Mouse (Mus musculus): ENCODE measurements at regions not wholly inside any gene's neighbourhood (a gene's known extent, or its start where the extent isn't known, plus 50 kb on each side); places are given as distances from the start of the nearest gene placed in this dataset.

GRCm38 (mm10) chr6:101777864-101778263 lies 400.2 kb upstream of the Pdzrn3 start:
- Histone ChIP-seq H3K4me1 (replicated peaks; ENCODE audit: insufficient read depth, low read length) (no peaks in the 10 kb centered on the region), H3K4me2 (ENCODE audit: low read length) (no peak overlapping the region), H3K4me3 (replicated peaks; ENCODE audit: low read depth, low read length) (no peak overlapping the region), H3K9ac (ENCODE audit: low read depth, low read length) (no peak overlapping the region), H3K9me3 (replicated peaks; ENCODE audit: low read length) (no peaks in the 10 kb centered on the region), H3K36me3 (ENCODE audit: insufficient read depth, low read length) (no peaks in the 10 kb centered on the region), H3K27ac (no peak overlapping the region), H3K27me3 (ENCODE audit: insufficient read depth, low read length) (no peaks in the 10 kb centered on the region)
- ATAC-seq (replicated peaks; ENCODE audit: low FRiP score, low read depth) (no peak), DNase-seq (ENCODE audit: low spot score) (no peak)
- peak; percentile 19; the same call in 1 of the 2 replicates for TF ChIP-seq CTCF (IDR thresholded peaks at IDR 0.05; ENCODE audit: low read depth)
- WGBS: 97% methylated on average over 3 of the region's 3 CpGs

DNA sequence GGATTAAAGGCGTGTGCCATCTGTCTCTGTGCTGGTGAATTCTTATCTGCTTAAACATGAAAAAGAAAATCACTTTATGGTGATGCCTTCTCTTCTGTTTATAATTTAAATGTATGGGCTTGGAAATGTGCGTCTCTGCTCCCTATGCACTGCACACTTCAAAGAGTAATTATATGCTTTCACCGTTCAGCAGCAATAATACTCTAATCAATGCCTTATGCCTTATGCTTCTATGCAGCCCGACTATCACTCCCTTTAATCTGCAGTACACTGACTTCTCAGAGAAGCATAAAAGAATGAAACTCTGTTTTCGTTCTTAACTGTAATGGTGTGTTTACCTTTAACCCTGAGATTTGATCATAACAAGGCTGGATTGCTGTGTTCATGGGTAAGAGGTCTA lies 395.5 kb upstream of the Pdzrn3 start:
- Histone ChIP-seq H3K4me3 (replicated peaks; ENCODE audit: low read depth, low read length) (no peak overlapping the region), H3K27me3 (ENCODE audit: insufficient read depth, low read length) (no peaks in the 10 kb centered on the region), H3K9me3 (replicated peaks; ENCODE audit: low read length) (no peaks in the 10 kb centered on the region), H3K27ac (no peak overlapping the region), H3K9ac (ENCODE audit: low read depth, low read length) (no peak overlapping the region), H3K36me3 (ENCODE audit: insufficient read depth, low read length) (no peaks in the 10 kb centered on the region), H3K4me2 (ENCODE audit: low read length) (no peak overlapping the region), H3K4me1 (replicated peaks; ENCODE audit: insufficient read depth, low read length) (no peaks in the 10 kb centered on the region)
- no peak for TF ChIP-seq CTCF (IDR thresholded peaks at IDR 0.05; ENCODE audit: low read depth)
- 78% methylated on average over 5 of the region's 5 CpGs for WGBS
- no peak for DNase-seq (ENCODE audit: low spot score)
- no peak for ATAC-seq (replicated peaks; ENCODE audit: low FRiP score, low read depth)

DNA sequence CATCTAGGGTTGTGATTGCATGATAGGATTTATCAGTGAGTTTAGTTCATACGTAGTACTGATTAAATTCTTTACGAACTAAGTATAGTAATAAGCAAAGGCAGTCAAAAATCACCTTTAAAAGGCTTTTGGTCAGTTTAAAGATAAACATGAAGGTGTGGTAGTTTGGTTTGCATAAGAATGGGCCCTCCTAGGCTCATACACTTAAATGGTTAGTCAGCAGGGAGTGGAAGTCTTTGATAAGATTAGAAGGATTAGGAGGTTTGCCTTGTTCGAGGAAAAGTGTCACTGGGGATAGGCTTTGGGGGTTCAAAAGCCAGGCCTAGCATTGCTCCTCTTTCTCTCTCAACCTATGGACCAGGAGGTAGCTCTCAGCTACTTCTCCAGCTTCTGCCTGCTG lies 357.4 kb upstream of the Pdzrn3 start:
- H3K4me3 ChIP-seq (replicated peaks; ENCODE audit: low read depth, low read length): no peak overlapping the region
- no peaks in the 10 kb centered on the region for H3K9me3 ChIP-seq (replicated peaks; ENCODE audit: low read length)
- no peak for TF ChIP-seq CTCF (IDR thresholded peaks at IDR 0.05; ENCODE audit: low read depth)
- H3K9ac ChIP-seq (ENCODE audit: low read depth, low read length): no peak overlapping the region
- H3K4me1 ChIP-seq (replicated peaks; ENCODE audit: insufficient read depth, low read length): no peaks in the 10 kb centered on the region
- H3K36me3 ChIP-seq (ENCODE audit: insufficient read depth, low read length): no peaks in the 10 kb centered on the region
- WGBS: 75% methylated on average over 3 of the region's 3 CpGs
- H3K4me2 ChIP-seq (ENCODE audit: low read length): no peak overlapping the region
- no peak for ATAC-seq (replicated peaks; ENCODE audit: low FRiP score, low read depth)
- DNase-seq (ENCODE audit: low spot score): no peak
- no peaks in the 10 kb centered on the region for H3K27me3 ChIP-seq (ENCODE audit: insufficient read depth, low read length)
- no peak overlapping the region for H3K27ac ChIP-seq

GRCm38 (mm10) chr6:101720513-101720912 lies 342.8 kb upstream of the Pdzrn3 start:
- no peaks in the 10 kb centered on the region for H3K4me1 ChIP-seq (replicated peaks; ENCODE audit: insufficient read depth, low read length)
- no peak overlapping the region for H3K4me3 ChIP-seq (replicated peaks; ENCODE audit: low read depth, low read length)
- DNase-seq (ENCODE audit: low spot score) (no peak), ATAC-seq (replicated peaks; ENCODE audit: low FRiP score, low read depth) (no peak)
- H3K4me2 ChIP-seq (ENCODE audit: low read length): no peak overlapping the region
- no peak overlapping the region for H3K27ac ChIP-seq
- H3K36me3 ChIP-seq (ENCODE audit: insufficient read depth, low read length): no peaks in the 10 kb centered on the region
- no peaks in the 10 kb centered on the region for H3K9me3 ChIP-seq (replicated peaks; ENCODE audit: low read length)
- H3K27me3 ChIP-seq (ENCODE audit: insufficient read depth, low read length): no peaks in the 10 kb centered on the region
- H3K9ac ChIP-seq (ENCODE audit: low read depth, low read length): no peak overlapping the region
- no peak for TF ChIP-seq CTCF (IDR thresholded peaks at IDR 0.05; ENCODE audit: low read depth)

GRCm38 (mm10) chr6:101689684-101690083 lies 312.0 kb upstream of the Pdzrn3 start:
- Histone ChIP-seq H3K27ac (no peak overlapping the region), H3K9ac (ENCODE audit: low read depth, low read length) (no peak overlapping the region), H3K4me1 (replicated peaks; ENCODE audit: insufficient read depth, low read length) (no peaks in the 10 kb centered on the region), H3K9me3 (replicated peaks; ENCODE audit: low read length) (no peaks in the 10 kb centered on the region), H3K4me2 (ENCODE audit: low read length) (no peak overlapping the region), H3K27me3 (ENCODE audit: insufficient read depth, low read length) (no peaks in the 10 kb centered on the region), H3K4me3 (replicated peaks; ENCODE audit: low read depth, low read length) (no peak overlapping the region), H3K36me3 (ENCODE audit: insufficient read depth, low read length) (no peaks in the 10 kb centered on the region)
- 91% methylated on average over 2 of the region's 2 CpGs for WGBS
- ATAC-seq (replicated peaks; ENCODE audit: low FRiP score, low read depth) (no peak), DNase-seq (ENCODE audit: low spot score) (no peak)
- TF ChIP-seq CTCF (IDR thresholded peaks at IDR 0.05; ENCODE audit: low read depth): no peak

GRCm38 (mm10) chr6:101686578-101686977 lies 308.9 kb upstream of the Pdzrn3 start:
- TF ChIP-seq CTCF (IDR thresholded peaks at IDR 0.05; ENCODE audit: low read depth): no peak
- Histone ChIP-seq H3K4me2 (ENCODE audit: low read length) (no peak overlapping the region), H3K9ac (ENCODE audit: low read depth, low read length) (no peak overlapping the region)

DNA sequence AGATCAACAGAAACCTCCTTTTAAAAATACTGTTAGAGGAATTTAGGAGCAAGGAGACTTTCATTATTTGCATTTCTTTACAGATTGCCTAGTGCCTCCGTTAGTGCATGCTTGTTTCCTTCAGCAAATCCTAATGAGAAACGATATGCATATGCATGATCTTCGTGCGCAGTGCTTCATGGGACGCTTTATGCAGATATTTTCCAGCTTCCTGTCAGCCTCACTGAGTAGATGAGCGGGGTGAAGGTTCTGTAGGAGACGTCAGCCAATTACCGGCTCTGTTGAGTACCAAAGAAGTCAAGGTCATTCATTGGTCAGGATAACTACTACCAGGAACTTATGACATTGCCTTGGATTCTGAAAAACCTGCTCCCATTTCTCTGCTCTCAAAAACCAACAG lies 308.0 kb upstream of the Pdzrn3 start:
- H3K4me3 ChIP-seq (replicated peaks; ENCODE audit: low read depth, low read length): no peak overlapping the region
- H3K9ac ChIP-seq (ENCODE audit: low read depth, low read length): no peak overlapping the region
- ATAC-seq (replicated peaks; ENCODE audit: low FRiP score, low read depth) (no peak), DNase-seq (ENCODE audit: low spot score) (no peak)
- no peak for TF ChIP-seq CTCF (IDR thresholded peaks at IDR 0.05; ENCODE audit: low read depth)
- no peaks in the 10 kb centered on the region for H3K4me1 ChIP-seq (replicated peaks; ENCODE audit: insufficient read depth, low read length)
- no peak overlapping the region for H3K27ac ChIP-seq
- H3K4me2 ChIP-seq (ENCODE audit: low read length): no peak overlapping the region
- H3K9me3 ChIP-seq (replicated peaks; ENCODE audit: low read length): no peaks in the 10 kb centered on the region
- H3K36me3 ChIP-seq (ENCODE audit: insufficient read depth, low read length): no peaks in the 10 kb centered on the region
- H3K27me3 ChIP-seq (ENCODE audit: insufficient read depth, low read length): no peaks in the 10 kb centered on the region
- WGBS: 68% methylated on average over 8 of the region's 8 CpGs

More at GRCm38 (mm10) chr6:101686578-101686977, 308.9 kb upstream of the Pdzrn3 start:
- no peak overlapping the region for H3K4me3 ChIP-seq (replicated peaks; ENCODE audit: low read depth, low read length)
- H3K27me3 ChIP-seq (ENCODE audit: insufficient read depth, low read length): no peaks in the 10 kb centered on the region
- H3K4me1 ChIP-seq (replicated peaks; ENCODE audit: insufficient read depth, low read length): no peaks in the 10 kb centered on the region
- no peak overlapping the region for H3K27ac ChIP-seq
- no peaks in the 10 kb centered on the region for H3K36me3 ChIP-seq (ENCODE audit: insufficient read depth, low read length)
- DNase-seq (ENCODE audit: low spot score) (no peak), ATAC-seq (replicated peaks; ENCODE audit: low FRiP score, low read depth) (no peak)
- no peaks in the 10 kb centered on the region for H3K9me3 ChIP-seq (replicated peaks; ENCODE audit: low read length)

Measured in kidney, postnatal 0 days (tissue).